Mouse (Mus musculus) C2C12 (cell line): ENCODE measurements around the gene Dennd5b. TPM values are rescaled to one million over a fixed set of nuclear protein-coding genes. Genes with fewer than 3 reads are reported as not detected.

ENCODE experiments used
- H3K27me3 ChIP-seq: one replicate; pipeline ENCODE4 v1.6.1; 2011; ENCODE audit not compliant: control insufficient read depth, insufficient read depth, insufficient read length
- H3K36me3 ChIP-seq: one replicate; pipeline ENCODE4 v1.6.1; 2011; ENCODE audit not compliant: control insufficient read depth, insufficient read depth
- H3K4me3 ChIP-seq: one replicate; pipeline ENCODE4 v1.5.1; 2011; ENCODE audit warnings: mild to moderate bottlenecking, control low read depth; ENCODE audit not compliant: poor library complexity, insufficient read depth, severe bottlenecking
- H3K79me2 ChIP-seq: one replicate; pipeline ENCODE4 v1.6.1; 2011; ENCODE audit not compliant: control insufficient read depth, insufficient read depth
- H3K79me3 ChIP-seq: one replicate; pipeline ENCODE4 v1.6.1; 2011; ENCODE audit warnings: low read depth, control low read depth
- H3ac ChIP-seq: one replicate; pipeline ENCODE3; 2011; ENCODE audit warnings: low read depth; ENCODE audit not compliant: control insufficient read depth, insufficient read length
- CEBPB ChIP-seq: IDR thresholded peaks from one replicate; pipeline ENCODE4 v1.6.1; 2011; ENCODE audit warnings: low read depth, mild to moderate bottlenecking, control low read depth, moderate library complexity
- CTCF ChIP-seq: IDR thresholded peaks from one replicate; pipeline ENCODE4 v1.5.1; 2011; ENCODE audit not compliant: control insufficient read depth, insufficient read depth, insufficient read length
- FOSL1 ChIP-seq: IDR thresholded peaks from one replicate; pipeline ENCODE4 v1.8.0; 2011; ENCODE audit warnings: mild to moderate bottlenecking, low read length; ENCODE audit not compliant: poor library complexity, insufficient read depth, severe bottlenecking
- MAX ChIP-seq: IDR thresholded peaks from one replicate; pipeline ENCODE4 v1.6.1; 2011; ENCODE audit warnings: mild to moderate bottlenecking, control low read depth
- MYOD1 ChIP-seq: IDR thresholded peaks from one replicate; pipeline ENCODE4 v1.6.1; 2011; ENCODE audit warnings: low read depth; ENCODE audit not compliant: control insufficient read depth, insufficient read length
- MYOG ChIP-seq: IDR thresholded peaks from one replicate; pipeline ENCODE4 v1.6.1; 2011; ENCODE audit not compliant: control insufficient read depth, insufficient read length; ENCODE audit errors: extremely low read depth
- USF1 ChIP-seq: IDR thresholded peaks from one replicate; pipeline ENCODE4 v1.6.1; 2011; ENCODE audit warnings: low read depth, mild to moderate bottlenecking, control low read depth, moderate library complexity
- polyA plus RNA-seq: library from polyadenylated mRNA; unstranded; fragments of >200 nt; fragmentation: generic; extraction: Trizol; gene quantifications from one replicate; pipeline ENCODE4 v1.2.1, GENCODE M21; 2012; ENCODE audit warnings: missing spikeins

Gene Dennd5b
- polyA plus RNA-seq, 1 experiment: 2.6 TPM

GRCm38 (mm10) chr6:148980495-148980894, 121.0 kb downstream of the Dennd5b start:
- H3K36me3 ChIP-seq: no peaks in the 10 kb centered on the region
- TF ChIP-seq CEBPB: peak; percentile 60
- no peak for TF ChIP-seq CTCF
- H3K79me2 ChIP-seq: no peaks in the 10 kb centered on the region
- no peak overlapping the region for H3K4me3 ChIP-seq
- H3K79me3 ChIP-seq: no peaks in the 10 kb centered on the region
- H3ac ChIP-seq: no peak overlapping the region
- no peaks in the 10 kb centered on the region for H3K27me3 ChIP-seq

GRCm38 (mm10) chr6:148975096-148975495, 126.4 kb downstream of the Dennd5b start:
- TF ChIP-seq FOSL1 (no peak), USF1 (no peak), MYOD1 (peak; percentile 37)
- H3K79me3 ChIP-seq: no peaks in the 10 kb centered on the region

GRCm38 (mm10) chr6:148972891-148973290, 128.6 kb downstream of the Dennd5b start:
- Histone ChIP-seq H3K4me3 (no peak overlapping the region), H3K27me3 (no peaks in the 10 kb centered on the region), H3ac (no peak overlapping the region), H3K36me3 (no peaks in the 10 kb centered on the region), H3K79me2 (no peaks in the 10 kb centered on the region), H3K79me3 (no peaks in the 10 kb centered on the region)
- TF ChIP-seq CTCF (no peak), CEBPB (no peak)

More at GRCm38 (mm10) chr6:148975096-148975495, 126.4 kb downstream of the Dennd5b start:
- no peaks in the 10 kb centered on the region for H3K36me3 ChIP-seq
- H3K4me3 ChIP-seq: no peak overlapping the region
- no peak overlapping the region for H3ac ChIP-seq
- no peaks in the 10 kb centered on the region for H3K27me3 ChIP-seq
- H3K79me2 ChIP-seq: no peaks in the 10 kb centered on the region

DNA sequence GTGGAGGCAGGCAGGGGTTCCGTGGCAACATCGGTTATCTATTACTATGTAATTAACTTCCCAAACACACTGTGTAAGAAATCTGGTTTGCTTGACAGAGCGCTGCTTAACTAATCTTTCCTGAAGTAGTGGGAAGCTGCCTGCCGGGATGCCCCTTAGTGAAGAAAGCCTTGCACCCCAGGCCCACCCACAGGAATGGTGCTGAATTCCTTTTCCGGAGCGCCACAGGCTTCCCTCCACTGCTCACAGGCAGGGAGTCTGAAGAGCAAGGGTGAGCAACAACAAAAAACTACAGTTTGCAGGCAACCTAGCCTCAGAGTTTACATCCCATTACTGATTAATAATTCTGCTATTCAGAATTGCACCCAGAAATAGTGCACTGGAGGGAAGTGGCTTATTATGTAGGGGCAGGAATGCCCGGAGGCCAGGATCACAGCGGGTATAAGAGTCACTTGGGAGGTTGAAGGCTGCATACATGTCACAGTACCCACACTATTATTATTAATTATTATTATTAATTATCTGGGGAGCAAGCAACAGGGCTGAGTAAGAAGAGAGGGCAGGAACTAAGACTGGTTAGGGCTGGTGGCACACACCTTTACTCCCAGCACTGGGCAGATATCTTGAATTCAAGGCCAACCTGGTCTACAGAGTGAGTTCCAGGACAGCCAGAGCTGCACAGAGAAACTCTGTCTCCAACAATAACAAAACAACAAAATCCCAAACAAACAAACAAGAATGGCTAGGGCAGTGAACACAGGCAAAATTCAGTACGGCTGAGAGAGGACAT, 129.2 kb downstream of the Dennd5b start:
- no peaks in the 10 kb centered on the region for H3K27me3 ChIP-seq
- no peak overlapping the region for H3K4me3 ChIP-seq
- no peaks in the 10 kb centered on the region for H3K79me3 ChIP-seq
- no peak overlapping the region for H3ac ChIP-seq
- no peaks in the 10 kb centered on the region for H3K36me3 ChIP-seq
- TF ChIP-seq MAX (no peak), MYOD1 (no peak), CTCF (no peak), USF1 (no peak), CEBPB (no peak), FOSL1 (no peak), MYOG (no peak)
- H3K79me2 ChIP-seq: no peaks in the 10 kb centered on the region

GRCm38 (mm10) chr6:148971385-148971940, 130.0 kb downstream of the Dennd5b start:
- H3ac ChIP-seq: no peak overlapping the region
- TF ChIP-seq MYOG (no peak), CEBPB (no peak), MAX (no peak), USF1 (no peak), CTCF (no peak), FOSL1 (no peak), MYOD1 (no peak)
- no peak overlapping the region for H3K4me3 ChIP-seq
- H3K36me3 ChIP-seq: no peaks in the 10 kb centered on the region
- no peaks in the 10 kb centered on the region for H3K79me2 ChIP-seq
- H3K27me3 ChIP-seq: no peaks in the 10 kb centered on the region
- no peaks in the 10 kb centered on the region for H3K79me3 ChIP-seq

- H3ac ChIP-seq: no peak overlapping the region
- no peaks in the 10 kb centered on the region for H3K27me3 ChIP-seq
- no peak for TF ChIP-seq FOSL1
- TF ChIP-seq MYOD1: no peak
- no peak for TF ChIP-seq CEBPB
- no peak for TF ChIP-seq MYOG
- TF ChIP-seq CTCF: no peak
- H3K4me3 ChIP-seq: no peak overlapping the region
- no peaks in the 10 kb centered on the region for H3K79me2 ChIP-seq
- no peaks in the 10 kb centered on the region for H3K79me3 ChIP-seq
- H3K36me3 ChIP-seq: no peaks in the 10 kb centered on the region
These were observed 140.2 kb downstream of the Dennd5b start for GRCm38 (mm10) chr6:148961285-148961684.
